8 mouse cellular contexts compared by ENCODE assay signal in the genomic region with DNA sequence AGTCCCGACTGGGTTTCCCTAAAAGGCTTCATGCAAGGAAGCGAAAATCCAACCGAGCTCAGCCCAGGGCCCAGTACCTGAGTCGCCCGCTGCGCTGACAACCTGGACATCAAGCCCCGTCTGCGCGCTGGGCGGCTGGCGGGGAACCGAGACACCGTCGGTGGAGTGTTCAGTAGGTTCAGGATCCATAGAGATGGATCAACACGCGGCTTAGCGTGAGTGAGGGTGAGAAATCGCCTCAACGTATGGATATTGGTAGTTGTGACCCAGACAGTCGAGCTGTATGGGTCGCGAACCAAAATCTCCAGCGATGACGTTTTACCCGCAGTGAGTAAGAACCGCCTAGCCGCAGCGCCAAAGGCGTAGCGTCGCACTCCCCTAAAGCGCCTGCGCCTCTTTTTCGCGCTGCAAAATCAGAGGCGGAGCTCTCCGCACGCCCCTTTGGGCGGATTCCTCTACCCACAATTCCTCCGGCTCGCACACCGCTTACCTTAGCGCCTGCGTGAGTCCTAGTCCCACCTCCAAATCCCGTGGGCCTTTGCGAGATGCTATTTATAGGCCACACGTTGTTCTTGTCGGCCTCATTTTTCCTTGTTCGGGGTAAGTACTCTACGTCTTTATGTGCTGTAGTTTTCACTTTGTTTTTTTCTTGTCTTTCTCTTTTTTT. TPM values are rescaled to one million over a fixed set of nuclear protein-coding genes. Genes with fewer than 3 reads are reported as not detected.
DNase-seq lines count a peak whose midpoint lies in the region; ATAC-seq and TF ChIP-seq lines count a peak whose summit lies in the region.

A gene (minus strand): TSS at position 463 of the 667 bp plus-strand sequence.

- peaks cover 27% of the 10 kb centered on the region for H3K36me3 ChIP-seq in embryonic facial prominence, embryonic 15.5 days
- H3K36me3 ChIP-seq in limb, embryonic 14.5 days (ENCODE audit: control insufficient read depth, insufficient read depth, low read length), result peaks cover 33% of the 10 kb centered on the region
- peaks cover 11% of the 10 kb centered on the region; the same call in 1 of the 2 replicates for H3K36me3 ChIP-seq in midbrain, postnatal 0 days (ENCODE audit: insufficient read depth, low read length)

- TF ChIP-seq POLR2A in bone marrow, adult 2 months (IDR thresholded peaks at IDR 0.05; ENCODE audit: borderline replicate concordance, control insufficient read depth, low read depth, low read length), result peak; percentile 83
- TF ChIP-seq POLR2A in limb, embryonic 14.5 days (IDR thresholded peaks at IDR 0.05; ENCODE audit: borderline replicate concordance, extremely low read depth, insufficient read depth, insufficient read length), result peak; percentile 98; the same call in 1 of the 2 replicates

- WGBS in bone marrow, adult 2 months, result under 1% methylated on average over 50 of the region's 50 CpGs
- under 1% methylated on average over 50 of the region's 50 CpGs for WGBS in embryonic facial prominence, embryonic 15.5 days
- WGBS in limb, embryonic 14.5 days, result under 1% methylated on average over 50 of the region's 50 CpGs
- under 1% methylated on average over 50 of the region's 50 CpGs for WGBS in midbrain, postnatal 0 days

- H3K4me1 ChIP-seq in bone marrow, adult 2 months (ENCODE audit: control insufficient read depth, insufficient read depth, low read length), result peaks cover 1% of the 10 kb centered on the region; the same call in 1 of the 2 replicates
- H3K4me1 ChIP-seq in embryonic facial prominence, embryonic 15.5 days, result peaks cover 29% of the 10 kb centered on the region
- H3K4me1 ChIP-seq in limb, embryonic 14.5 days (ENCODE audit: control insufficient read depth, insufficient read depth, low read length), result peaks cover 16% of the 10 kb centered on the region
- H3K4me1 ChIP-seq in midbrain, postnatal 0 days (ENCODE audit: insufficient read depth, low read length), result peaks cover 10% of the 10 kb centered on the region; the same call in 1 of the 2 replicates

- peak; percentile 99 for DNase-seq in 416B (ENCODE audit: low read depth)
- DNase-seq in heart, adult 8-10 months (ENCODE audit: low spot score), result peak; percentile 99
- DNase-seq in kidney, adult 9 months, result peak; percentile 98
- DNase-seq in limb, embryonic 14.5 days (ENCODE audit: low spot score), result peak; percentile 99
- peak; percentile 100 for DNase-seq in midbrain, postnatal 0 days (ENCODE audit: low spot score)
- peak; percentile 90 to 91 for DNase-seq in spleen, postnatal 14 days (ENCODE audit: low spot score in 2 of 2)

- peak within 1 kb of the TSS; percentile 84 for H3K4me3 ChIP-seq in bone marrow, adult 2 months (replicated peaks; ENCODE audit: control insufficient read depth, low read depth, low read length)
- H3K4me3 ChIP-seq in embryonic facial prominence, embryonic 15.5 days (replicated peaks), result peak within 1 kb of the TSS; percentile 79
- peak within 1 kb of the TSS; percentile 78 for H3K4me3 ChIP-seq in limb, embryonic 14.5 days (replicated peaks; ENCODE audit: low read length)
- H3K4me3 ChIP-seq in midbrain, postnatal 0 days (ENCODE audit: low read depth, low read length), result peak within 1 kb of the TSS; percentile 69

- ATAC-seq in embryonic facial prominence, embryonic 15.5 days (ENCODE audit: insufficient number of reproducible peaks, low FRiP score, low TSS enrichment, low read depth), result peak; percentile 97
- peak; percentile 95 for ATAC-seq in limb, embryonic 14.5 days (ENCODE audit: low FRiP score, low read depth)
- ATAC-seq in midbrain, postnatal 0 days (ENCODE audit: low FRiP score), result peak; percentile 95

- H3K9me3 ChIP-seq in embryonic facial prominence, embryonic 15.5 days (replicated peaks), result no peaks in the 10 kb centered on the region
- H3K9me3 ChIP-seq in limb, embryonic 14.5 days (ENCODE audit: control insufficient read depth, low read length), result no peaks in the 10 kb centered on the region
- H3K9me3 ChIP-seq in midbrain, postnatal 0 days (ENCODE audit: low read length), result no peaks in the 10 kb centered on the region

- peak within 1 kb of the TSS; percentile 97 for H3K27ac ChIP-seq in bone marrow, adult 2 months (ENCODE audit: control insufficient read depth, insufficient read depth, low read depth, low read length, poor library complexity)
- H3K27ac ChIP-seq in embryonic facial prominence, embryonic 15.5 days (replicated peaks), result peak within 1 kb of the TSS; percentile 97
- H3K27ac ChIP-seq in limb, embryonic 14.5 days (replicated peaks; ENCODE audit: low read depth, low read length), result peak within 1 kb of the TSS; percentile 92
- peak within 1 kb of the TSS; percentile 97 for H3K27ac ChIP-seq in midbrain, postnatal 0 days (ENCODE audit: low read depth, low read length)

- peak within 1 kb of the TSS; percentile 99 for H3K9ac ChIP-seq in embryonic facial prominence, embryonic 15.5 days
- H3K9ac ChIP-seq in limb, embryonic 14.5 days (ENCODE audit: low read depth, low read length, severe bottlenecking), result peak within 1 kb of the TSS; percentile 96
- H3K9ac ChIP-seq in midbrain, postnatal 0 days (replicated peaks; ENCODE audit: low read length, poor library complexity, severe bottlenecking), result peak within 1 kb of the TSS; percentile 92

- peak within 1 kb of the TSS; percentile 58 for H3K4me2 ChIP-seq in embryonic facial prominence, embryonic 15.5 days (replicated peaks)
- peak within 1 kb of the TSS; percentile 86 for H3K4me2 ChIP-seq in limb, embryonic 14.5 days (replicated peaks; ENCODE audit: low read depth, low read length, severe bottlenecking)
- H3K4me2 ChIP-seq in midbrain, postnatal 0 days (ENCODE audit: low read depth, low read length, poor library complexity, severe bottlenecking), result peak within 1 kb of the TSS; percentile 62

- no peak for TF ChIP-seq CTCF in bone marrow, adult 2 months (IDR thresholded peaks at IDR 0.05; ENCODE audit: control insufficient read depth, insufficient read depth, low read length)
- TF ChIP-seq CTCF in midbrain, postnatal 0 days (IDR thresholded peaks at IDR 0.05), result no peak; the same call in 1 of the 2 replicates

- H3K27me3 ChIP-seq in embryonic facial prominence, embryonic 15.5 days, result no peaks in the 10 kb centered on the region
- H3K27me3 ChIP-seq in limb, embryonic 14.5 days (ENCODE audit: control insufficient read depth, insufficient read depth, low read length), result no peaks in the 10 kb centered on the region
- H3K27me3 ChIP-seq in midbrain, postnatal 0 days (ENCODE audit: insufficient read depth, low read length), result no peaks in the 10 kb centered on the region

RNA-seq across cellular contexts. Expression of the gene that starts here (rescaled TPM):
- 58.4 and 65.7 TPM in 2 replicates for polyA plus RNA-seq in bone marrow, adult 2 months (2011; ENCODE audit: insufficient read depth, insufficient read length, low replicate concordance, missing spikeins)
- 122 and 128 TPM in 2 replicates for polyA plus RNA-seq in embryonic facial prominence, embryonic 15.5 days (2015; fragmentation: Nextera tagmentation; extraction: Ambion mirVana)
- 10 to 100 TPM; 39.5 to 43.6 (median 41.9) TPM for total RNA-seq in heart, adult 8-10 months (2022)
- polyA plus RNA-seq in limb, embryonic 14.5 days (2012; rRNA removed), result 111 and 123 TPM in 2 replicates
- polyA plus RNA-seq in limb, embryonic 14.5 days (2014; fragmentation: Nextera tagmentation; extraction: Ambion mirVana), result 101 and 109 TPM in 2 replicates
- total RNA-seq in midbrain, postnatal 0 days (2014; rRNA removed), result 111 and 133 TPM in 2 replicates
- 212 and 223 TPM in 2 replicates for polyA plus RNA-seq in midbrain, postnatal 0 days (2015; fragmentation: Nextera tagmentation; extraction: Ambion mirVana)

Comparison
In these comparisons a context has a peak if more than half of its experiments do, and no peak if none do; other contexts are left out.
1. Peak in every context shown above with its lines: DNase-seq, ATAC-seq, H3K4me3 ChIP-seq and H3K27ac ChIP-seq.